Mouse (Mus musculus) spleen, adult 2 months (tissue): ENCODE data around the gene Hes1.

Source experiments
- CTCF ChIP-seq: fragments of 200-500 bp; IDR thresholded peaks from 2 replicates; pipeline ENCODE4 v1.5.1; 2011; ENCODE audit warnings: mild to moderate bottlenecking, inconsistent platforms; ENCODE audit not compliant: insufficient read depth, insufficient read length, insufficient replicate concordance; ENCODE audit errors: extremely low read depth
- POLR2A ChIP-seq: fragments of 200-500 bp; IDR thresholded peaks from 2 replicates; pipeline ENCODE4 v1.6.1; 2011; ENCODE audit warnings: low read depth, low read length, inconsistent platforms

GRCm38 (mm10) chr16:30111566-30111965 lies 47.4 kb downstream of the Hes1 start:
- TF ChIP-seq CTCF (no peak), POLR2A (no peak)
